ENCODE assay signal across 9 mouse cellular contexts in the genomic region with DNA sequence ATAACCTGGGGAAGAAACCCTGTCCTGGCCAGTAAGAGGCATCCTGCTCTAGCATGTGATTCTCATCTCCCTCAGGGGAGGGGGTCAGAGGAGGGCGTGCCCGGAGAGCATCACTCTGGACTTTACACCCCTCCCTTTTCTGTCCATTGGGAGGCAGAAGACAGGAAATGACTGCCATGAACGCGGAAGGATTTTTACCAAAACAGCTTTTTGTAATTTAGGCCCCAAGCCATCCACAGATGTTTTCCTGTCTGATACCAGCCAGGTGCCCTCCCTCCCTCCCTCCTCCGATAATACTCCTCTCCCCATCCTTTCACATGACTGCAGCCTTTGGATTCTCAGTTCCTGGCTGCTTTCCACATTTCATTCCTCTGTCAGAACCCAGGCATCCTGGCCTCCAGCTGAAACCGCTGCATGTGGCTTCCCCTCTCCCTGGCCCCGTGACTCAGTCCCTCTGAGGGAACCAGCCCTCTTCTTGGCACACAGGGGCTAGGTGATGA. TPM values are rescaled to one million over a fixed set of nuclear protein-coding genes. Genes with fewer than 3 reads are reported as not detected.
DNase-seq lines count a peak whose midpoint lies in the region; TF ChIP-seq lines count a peak whose summit lies in the region.
"Had no signal": no experiment of that assay in that cellular context is flagged by ENCODE, and none has a peak within 500 bp of the region (broad histone marks: within the 10 kb centered on the region; RNA-seq: fewer than 3 reads in every experiment).

Gene Lrrn4cl (plus strand): TSS at position 367 of the 500 bp plus-strand sequence.

- TF ChIP-seq POLR2A in kidney, adult 2 months (IDR thresholded peaks at IDR 0.05; ENCODE audit: low read depth, low read length): no peak

- no peaks in the 10 kb centered on the region for H3K4me1 ChIP-seq in kidney, adult 2 months (ENCODE audit: control insufficient read depth, insufficient read depth, low read length)

- peaks cover 1% of the 10 kb centered on the region; the same call in 1 of the 2 replicates for H3K36me3 ChIP-seq in kidney, adult 2 months (ENCODE audit: control insufficient read depth, insufficient read depth, low read length)

- no peak within 1 kb of the TSS for H3K4me3 ChIP-seq in kidney, adult 2 months (ENCODE audit: insufficient read depth, low read depth, low read length)

- H3K27me3 ChIP-seq in kidney, adult 2 months (replicated peaks; ENCODE audit: control insufficient read depth, insufficient read depth, low read length): no peaks in the 10 kb centered on the region

- WGBS in kidney, adult 2 months: 17% methylated on average over 7 of the region's 7 CpGs

- no peak for TF ChIP-seq CTCF in kidney, adult 2 months (conservative IDR thresholded peaks at IDR 0.05; ENCODE audit: insufficient read depth, insufficient read length, low read depth, low read length)

- peak; percentile 30 for DNase-seq in kidney, adult 2 months
- DNase-seq in kidney, adult 9 months: no peak
- peak; percentile 77 for DNase-seq in adipocyte (ENCODE audit: low spot score)
- peak; percentile 45 to 66 for DNase-seq in gastrocnemius, postnatal 4 days (ENCODE audit: low spot score in 2 of 2)
- peak; percentile 55 for DNase-seq in kidney, postnatal 10 days
- DNase-seq in skeletal muscle tissue, adult 2 months (ENCODE audit: low read depth, low spot score): peak; percentile 89
- DNase-seq in spleen, postnatal 36 days (ENCODE audit: low spot score in 2 of 2): no peak
- no peak for DNase-seq in thymus, adult 18-20 months

- no peak within 1 kb of the TSS for H3K27ac ChIP-seq in kidney, adult 2 months (ENCODE audit: insufficient read depth, low read depth, low read length)
- H3K27ac ChIP-seq: liver, embryonic 14.5 days had no signal

RNA-seq across cellular contexts. Expression of gene Lrrn4cl, which starts in this region (rescaled TPM):
- polyA plus RNA-seq in kidney, adult 2 months (2012; rRNA removed): 0.87 and 1.5 TPM in 2 replicates
- 10 to 100 TPM; 18.7 to 22.9 TPM for total RNA-seq in gastrocnemius, postnatal 4 days (2021)

Comparison
In these comparisons a context has a peak if more than half of its experiments do, and no peak if none do; other contexts are left out.
1. DNase-seq: peak in kidney, adult 2 months (single experiment), adipocyte (single experiment), gastrocnemius, postnatal 4 days (2 of 2), kidney, postnatal 10 days (single experiment) and skeletal muscle tissue, adult 2 months (single experiment); none in kidney, adult 9 months (single experiment), spleen, postnatal 36 days (0 of 2) and thymus, adult 18-20 months (0 of 2).